Mouse (Mus musculus) thymus, adult 2 months (tissue): ENCODE results near the gene Phactr2.

ENCODE experiments used
- CTCF ChIP-seq: fragments of 200-500 bp; IDR thresholded peaks from 2 replicates; pipeline ENCODE4 v1.5.1; 2012; ENCODE audit warnings: mild to moderate bottlenecking, control low read depth, low read length, moderate library complexity, borderline replicate concordance; ENCODE audit not compliant: control insufficient read depth, poor library complexity, insufficient read depth; ENCODE audit errors: extremely low read depth
- POLR2A ChIP-seq: fragments of 200-500 bp; IDR thresholded peaks from 2 replicates; pipeline ENCODE4 v1.6.1; 2012; ENCODE audit warnings: mild to moderate bottlenecking, low read length, control low read depth, moderate library complexity; ENCODE audit not compliant: control insufficient read depth, poor library complexity, insufficient read depth; ENCODE audit errors: extremely low read depth

- TF ChIP-seq POLR2A (no peak), CTCF (no peak)
Observed at GRCm38 (mm10) chr10:13358679-13359078, 115.5 kb downstream of the Phactr2 start.
